Mouse (Mus musculus) lung, embryonic 14.5 days (tissue): Measurements from ENCODE around the gene Cela3b. TPM values are rescaled to one million over a fixed set of nuclear protein-coding genes. Genes with fewer than 3 reads are reported as not detected.
A peak's percentile ranks its signal among the peaks of the same experiment; 100 is the strongest.

Source experiments
- ATAC-seq: fragments of 200-750 bp; cut with Nextera tagmentation; 2 replicates; pipeline ENCODE4 v1.8.0; 2017; ENCODE audit warnings: mild to moderate bottlenecking, moderate TSS enrichment, moderate library complexity; ENCODE audit not compliant: insufficient read depth
- DNase-seq: peaks from one replicate; pipeline ENCODE4 v3.0.0-alpha.2; 2015
- H3K27ac ChIP-seq: fragments of 300-500 bp; sonication (generic); 2 replicates; pipeline ENCODE4 v1.5.1; 2014; ENCODE audit warnings: low read depth, mild to moderate bottlenecking, moderate library complexity
- H3K27me3 ChIP-seq: fragments of 300-500 bp; sonication (generic); 2 replicates; pipeline ENCODE4 v1.6.1; 2014; ENCODE audit warnings: low read length, control low read depth; ENCODE audit not compliant: insufficient read depth
- H3K36me3 ChIP-seq: fragments of 300-500 bp; sonication (generic); 2 replicates; pipeline ENCODE4 v1.6.1; 2014; ENCODE audit warnings: control low read depth; ENCODE audit not compliant: insufficient read depth
- H3K4me1 ChIP-seq: fragments of 300-500 bp; sonication (generic); 2 replicates; pipeline ENCODE4 v1.6.1; 2014; ENCODE audit warnings: antibody characterized with exemption, control low read depth; ENCODE audit not compliant: insufficient read depth
- H3K4me2 ChIP-seq: fragments of 300-500 bp; sonication (generic); 2 replicates; pipeline ENCODE4 v1.6.1; 2014; ENCODE audit warnings: mild to moderate bottlenecking
- H3K4me3 ChIP-seq: fragments of 300-500 bp; sonication (generic); 2 replicates; pipeline ENCODE4 v1.5.1; 2014; ENCODE audit warnings: low read depth, low read length
- H3K9ac ChIP-seq: fragments of 300-500 bp; sonication (generic); 2 replicates; pipeline ENCODE4 v1.6.1; 2014
- H3K9me3 ChIP-seq: fragments of 300-500 bp; sonication (generic); 2 replicates; pipeline ENCODE4 v1.6.1; 2016; ENCODE audit warnings: low read depth, low read length, control low read depth
- CTCF ChIP-seq: IDR thresholded peaks from 2 replicates; pipeline ENCODE4 v1.5.1; 2016; ENCODE audit warnings: antibody characterized with exemption, low read depth
- WGBS: fragments of 180-500 bp; shearing (Covaris S2); extraction: QIAGEN DNeasy Blood & Tissue Kit; methylation state at CpG from one replicate; pipeline ENCODE4 v1.1.7; 2014; 5-methylcytosine and 5-hydroxymethylcytosine counted together
- polyA plus RNA-seq: library from polyadenylated mRNA; unstranded; fragments of >200 nt; fragmentation: Nextera tagmentation; extraction: Ambion mirVana; gene quantifications from 2 replicates; pipeline ENCODE4 v1.2.1, GENCODE M21; 2014

Cela3b gene
- polyA plus RNA-seq, 1 experiment from 2014 or later, result not detected

- Histone ChIP-seq H3K9me3 (no peaks in the 10 kb centered on the region), H3K4me2 (peak overlapping the region; percentile 50), H3K4me3 (no peak overlapping the region; the same call in 1 of the 2 replicates), H3K27ac (peak overlapping the region; percentile 94; the same call in 1 of the 2 replicates), H3K9ac (0 out of 2 replicates have a peak overlapping the region, but pooled peaks have one; percentile 25), H3K27me3 (no peaks in the 10 kb centered on the region), H3K36me3 (0 out of 2 replicates have a peak, but pooled peaks cover 4% of the 10 kb centered on the region), H3K4me1 (peaks cover 63% of the 10 kb centered on the region)
- 66% methylated on average over 13 of the region's 13 CpGs for WGBS
- DNase-seq (no peak), ATAC-seq (no peak)
- no peak for TF ChIP-seq CTCF
Observed at GRCm38 (mm10) chr4:137475271-137476050, 45.1 kb upstream of the Cela3b start.

- Histone ChIP-seq H3K9me3 (no peaks in the 10 kb centered on the region), H3K9ac (no peak overlapping the region), H3K27me3 (no peaks in the 10 kb centered on the region), H3K4me3 (no peak overlapping the region), H3K4me1 (peaks cover 70% of the 10 kb centered on the region), H3K4me2 (no peak overlapping the region; the same call in 1 of the 2 replicates), H3K27ac (no peak overlapping the region), H3K36me3 (0 out of 2 replicates have a peak, but pooled peaks cover 4% of the 10 kb centered on the region)
- 79% methylated on average over 7 of the region's 7 CpGs for WGBS
- TF ChIP-seq CTCF, result no peak
- DNase-seq (no peak), ATAC-seq (no peak)
Observed at GRCm38 (mm10) chr4:137474694-137475093, 44.4 kb upstream of the Cela3b start.

GRCm38 (mm10) chr4:137473701-137474388, 43.5 kb upstream of the Cela3b start:
- H3K4me2 ChIP-seq, result peak overlapping the region; percentile 36
- H3K4me1 ChIP-seq, result peaks cover 64% of the 10 kb centered on the region
- no peak overlapping the region for H3K4me3 ChIP-seq
- H3K27ac ChIP-seq, result peak overlapping the region; percentile 77
- H3K27me3 ChIP-seq, result no peaks in the 10 kb centered on the region
- DNase-seq (peak; percentile 63), ATAC-seq (no peak)
- TF ChIP-seq CTCF, result no peak
- 38% methylated on average over 18 of the region's 18 CpGs for WGBS
- H3K9me3 ChIP-seq, result no peaks in the 10 kb centered on the region
- H3K36me3 ChIP-seq, result 0 out of 2 replicates have a peak, but pooled peaks cover 4% of the 10 kb centered on the region
- H3K9ac ChIP-seq, result peak overlapping the region; percentile 14; the same call in 1 of the 2 replicates

- ATAC-seq, result no peak
- H3K4me1 ChIP-seq, result peaks cover 62% of the 10 kb centered on the region
- peak overlapping the region; percentile 77; the same call in 1 of the 2 replicates for H3K27ac ChIP-seq
- no peak for TF ChIP-seq CTCF
- no peak overlapping the region for H3K9ac ChIP-seq
- peak overlapping the region; percentile 36; the same call in 1 of the 2 replicates for H3K4me2 ChIP-seq
- no peak overlapping the region for H3K4me3 ChIP-seq
- 0 out of 2 replicates have a peak, but pooled peaks cover 4% of the 10 kb centered on the region for H3K36me3 ChIP-seq
- DNase-seq, result no peak
- 72% methylated on average over 8 of the region's 8 CpGs for WGBS
- H3K27me3 ChIP-seq, result no peaks in the 10 kb centered on the region
- no peaks in the 10 kb centered on the region for H3K9me3 ChIP-seq
Observed at GRCm38 (mm10) chr4:137473240-137473639, 42.9 kb upstream of the Cela3b start.

GRCm38 (mm10) chr4:137471326-137471725, 41.0 kb upstream of the Cela3b start:
- H3K4me1 ChIP-seq, result peaks cover 60% of the 10 kb centered on the region
- WGBS, result 47% methylated on average over 8 of the region's 8 CpGs
- H3K27me3 ChIP-seq, result no peaks in the 10 kb centered on the region
- H3K27ac ChIP-seq, result peak overlapping the region; percentile 83
- no peak for DNase-seq
- peak overlapping the region; percentile 92; the same call in 1 of the 2 replicates for H3K4me3 ChIP-seq
- H3K9me3 ChIP-seq, result no peaks in the 10 kb centered on the region
- H3K9ac ChIP-seq, result peak overlapping the region; percentile 81; the same call in 1 of the 2 replicates
- H3K36me3 ChIP-seq, result 0 out of 2 replicates have a peak, but pooled peaks cover 4% of the 10 kb centered on the region
- no peak for ATAC-seq
- peak overlapping the region; percentile 74 for H3K4me2 ChIP-seq
- TF ChIP-seq CTCF, result no peak

- H3K4me3 ChIP-seq, result peak overlapping the region; percentile 92
- peak overlapping the region; percentile 83 for H3K27ac ChIP-seq
- DNase-seq, result peak; percentile 46
- WGBS, result 43% methylated on average over 9 of the region's 9 CpGs
- H3K36me3 ChIP-seq, result 0 out of 2 replicates have a peak, but pooled peaks cover 4% of the 10 kb centered on the region
- no peak for ATAC-seq
- H3K9me3 ChIP-seq, result no peaks in the 10 kb centered on the region
- H3K27me3 ChIP-seq, result no peaks in the 10 kb centered on the region
- peak overlapping the region; percentile 74 for H3K4me2 ChIP-seq
- H3K9ac ChIP-seq, result peak overlapping the region; percentile 81
- H3K4me1 ChIP-seq, result peaks cover 55% of the 10 kb centered on the region
- TF ChIP-seq CTCF, result no peak
Observed at GRCm38 (mm10) chr4:137470701-137471317, 40.5 kb upstream of the Cela3b start.
